Mouse (Mus musculus): Measurements from ENCODE around the gene Snrk. TPM values are rescaled to one million over a fixed set of nuclear protein-coding genes. Genes with fewer than 3 reads are reported as not detected.

Snrk gene
- polyA plus RNA-seq, 1 experiment from 2014 or later: 34.1 TPM

DNA sequence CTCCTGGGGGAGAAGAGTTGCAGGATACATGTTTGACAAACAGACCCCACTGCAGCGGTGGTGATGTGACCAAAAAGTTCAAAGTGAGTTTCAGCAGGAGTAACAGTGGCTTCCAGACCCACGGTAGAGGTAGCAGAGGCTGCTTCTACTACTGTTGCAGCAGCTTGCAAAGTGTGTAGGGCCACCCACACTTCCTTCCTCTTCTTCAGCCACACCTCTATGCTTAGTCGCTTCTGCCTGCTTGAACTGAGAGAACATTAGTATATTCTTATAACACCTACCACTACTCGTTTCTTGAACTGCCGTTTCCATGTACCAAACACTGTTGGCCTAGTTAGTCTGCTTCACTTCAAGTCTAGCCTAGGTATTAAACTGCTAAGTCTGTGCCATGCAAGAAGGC is 11.6 kb downstream of the Snrk start:
- Histone ChIP-seq H3K4me1 (replicated peaks; ENCODE audit: control insufficient read depth, insufficient read depth, low read length) (peaks cover 11% of the 10 kb centered on the region), H3K4me3 (ENCODE audit: low read depth, low read length) (no peak overlapping the region)
- WGBS: 30% methylated on average over 5 of the region's 5 CpGs

DNA sequence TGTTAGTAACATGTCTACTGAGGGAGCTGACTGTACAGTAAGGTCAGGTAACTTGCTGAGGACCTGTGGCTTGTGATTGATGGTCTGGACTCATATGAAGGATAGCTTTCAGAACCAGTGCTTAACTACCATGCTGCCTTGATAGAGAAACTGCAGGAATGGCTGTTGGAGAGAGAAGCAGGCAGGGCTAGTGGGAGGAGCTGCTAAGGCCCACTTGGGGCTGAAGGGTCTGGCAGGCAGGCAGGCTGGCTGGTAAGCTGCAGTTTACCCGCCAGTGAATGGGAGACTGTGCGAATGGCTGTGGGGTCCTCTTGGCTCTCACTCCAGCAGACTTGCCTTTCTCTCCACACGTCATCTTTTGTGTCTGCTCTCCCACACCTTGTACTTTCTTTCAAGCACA is 13.6 kb downstream of the Snrk start:
- ATAC-seq (replicated peaks; ENCODE audit: low FRiP score) (no peak), DNase-seq (ENCODE audit: low spot score) (peak; percentile 30)
- Histone ChIP-seq H3K27ac (ENCODE audit: low read depth, low read length) (no peak overlapping the region), H3K4me2 (no peak overlapping the region), H3K27me3 (replicated peaks; ENCODE audit: control insufficient read depth, insufficient read depth, low read length) (no peaks in the 10 kb centered on the region), H3K9ac (ENCODE audit: low read depth, low read length) (no peak overlapping the region), H3K4me3 (ENCODE audit: low read depth, low read length) (no peak overlapping the region), H3K4me1 (replicated peaks; ENCODE audit: control insufficient read depth, insufficient read depth, low read length) (peaks cover 16% of the 10 kb centered on the region), H3K36me3 (ENCODE audit: control insufficient read depth, insufficient read depth, low read length) (no peaks in the 10 kb centered on the region), H3K9me3 (ENCODE audit: control insufficient read depth, low read length) (no peaks in the 10 kb centered on the region)
- 54% methylated on average over 3 of the region's 3 CpGs for WGBS

More for the DNA sequence above, 11.6 kb downstream of the Snrk start:
- ATAC-seq (replicated peaks; ENCODE audit: low FRiP score) (no peak), DNase-seq (ENCODE audit: low spot score) (peak; percentile 16)
- Histone ChIP-seq H3K4me2 (no peak overlapping the region), H3K27ac (ENCODE audit: low read depth, low read length) (no peak overlapping the region), H3K9ac (ENCODE audit: low read depth, low read length) (no peak overlapping the region), H3K27me3 (replicated peaks; ENCODE audit: control insufficient read depth, insufficient read depth, low read length) (no peaks in the 10 kb centered on the region), H3K36me3 (ENCODE audit: control insufficient read depth, insufficient read depth, low read length) (no peaks in the 10 kb centered on the region), H3K9me3 (ENCODE audit: control insufficient read depth, low read length) (no peaks in the 10 kb centered on the region)

DNA sequence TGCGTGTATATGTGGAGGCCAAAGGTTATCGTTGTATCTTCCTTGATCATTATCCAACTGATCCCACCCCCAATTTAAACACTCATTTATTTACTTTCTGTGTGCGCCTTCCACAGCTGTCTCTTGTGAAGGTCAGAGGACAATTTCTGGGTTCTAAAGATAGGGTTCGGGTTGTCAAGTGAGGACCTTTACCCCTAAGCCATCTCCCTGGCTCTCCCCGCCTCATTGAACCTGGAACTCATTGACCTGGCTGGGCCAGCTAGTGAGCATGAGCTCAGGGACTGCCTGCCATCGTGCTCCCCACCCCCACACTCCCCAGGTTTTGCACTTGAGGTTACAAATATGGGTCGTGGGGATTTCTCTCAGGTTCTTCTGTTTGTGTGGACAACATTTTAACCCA is 15.1 kb downstream of the Snrk start:
- Histone ChIP-seq H3K9me3 (ENCODE audit: control insufficient read depth, low read length) (no peaks in the 10 kb centered on the region), H3K4me3 (ENCODE audit: low read depth, low read length) (no peak overlapping the region), H3K27me3 (replicated peaks; ENCODE audit: control insufficient read depth, insufficient read depth, low read length) (no peaks in the 10 kb centered on the region), H3K9ac (ENCODE audit: low read depth, low read length) (no peak overlapping the region), H3K36me3 (ENCODE audit: control insufficient read depth, insufficient read depth, low read length) (no peaks in the 10 kb centered on the region), H3K4me1 (replicated peaks; ENCODE audit: control insufficient read depth, insufficient read depth, low read length) (peaks cover 12% of the 10 kb centered on the region), H3K4me2 (no peak overlapping the region), H3K27ac (ENCODE audit: low read depth, low read length) (no peak overlapping the region)
- DNase-seq (ENCODE audit: low spot score) (peak; percentile 30), ATAC-seq (replicated peaks; ENCODE audit: low FRiP score) (no peak)
- 69% methylated on average over 7 of the region's 7 CpGs for WGBS

DNA sequence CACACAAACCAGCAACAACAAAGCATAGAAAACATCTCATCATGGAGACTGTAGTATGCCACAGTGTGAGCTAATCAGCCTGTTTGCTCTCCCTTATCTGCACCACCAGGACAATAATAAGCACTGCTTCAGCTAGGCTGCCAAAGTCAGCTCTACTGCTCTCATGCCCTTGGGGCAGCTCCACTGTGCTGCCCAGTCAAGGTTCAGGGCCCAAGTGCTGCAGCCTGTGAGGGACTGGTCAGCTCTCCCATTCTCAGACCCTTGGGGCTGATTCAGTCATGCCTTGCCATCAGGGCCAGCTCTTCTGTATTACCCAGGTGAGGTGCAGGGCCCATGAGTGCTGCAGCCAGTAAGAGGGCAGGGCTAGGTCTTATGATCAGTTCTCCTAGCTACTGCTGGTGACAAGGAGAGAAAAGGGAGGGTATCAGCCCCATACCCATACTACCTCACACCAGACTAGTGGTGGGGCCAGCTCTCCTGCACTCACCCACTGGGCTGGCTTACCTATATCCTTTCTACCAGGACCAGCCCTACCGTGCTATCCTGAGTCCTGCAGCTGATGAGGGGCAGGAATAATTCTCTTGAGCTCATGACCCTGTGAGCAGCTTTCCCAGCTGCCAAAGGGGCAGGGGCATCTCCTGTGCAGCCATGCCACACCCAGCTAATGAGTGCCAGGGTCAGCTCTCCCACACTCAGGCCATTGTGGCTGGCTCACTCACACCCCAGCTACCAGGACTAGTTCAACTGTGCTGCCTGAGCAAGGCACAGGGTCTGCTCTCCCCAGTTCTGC is 18.2 kb downstream of the Snrk start:
- Histone ChIP-seq H3K36me3 (ENCODE audit: control insufficient read depth, insufficient read depth, low read length) (0 out of 2 replicates have a peak, but pooled peaks cover 2% of the 10 kb centered on the region), H3K27ac (ENCODE audit: low read depth, low read length) (no peak overlapping the region), H3K9me3 (ENCODE audit: control insufficient read depth, low read length) (no peaks in the 10 kb centered on the region), H3K4me3 (ENCODE audit: low read depth, low read length) (no peak overlapping the region), H3K4me2 (no peak overlapping the region), H3K27me3 (replicated peaks; ENCODE audit: control insufficient read depth, insufficient read depth, low read length) (no peaks in the 10 kb centered on the region), H3K4me1 (replicated peaks; ENCODE audit: control insufficient read depth, insufficient read depth, low read length) (peaks cover 6% of the 10 kb centered on the region), H3K9ac (ENCODE audit: low read depth, low read length) (no peak overlapping the region)
- DNase-seq (ENCODE audit: low spot score) (peak; percentile 28), ATAC-seq (replicated peaks; ENCODE audit: low FRiP score) (peak; percentile 42; the same call in 1 of the 2 replicates)
- 71% methylated on average over 1 of the region's 1 CpGs for WGBS

DNA sequence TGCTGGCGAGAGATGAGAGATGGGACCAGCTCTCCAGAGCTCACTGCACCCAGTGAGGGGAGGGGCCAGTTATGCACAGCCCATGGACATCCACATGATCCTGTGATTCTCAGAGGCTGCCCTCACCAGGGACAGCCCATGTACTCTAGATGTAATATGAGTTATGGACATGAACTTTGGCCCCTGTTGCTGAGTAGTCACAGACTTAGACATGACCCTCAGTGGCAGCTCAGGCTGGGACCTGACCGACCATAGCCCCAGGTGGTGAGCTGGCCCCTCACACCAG is 18.8 kb downstream of the Snrk start:
- Histone ChIP-seq H3K9ac (ENCODE audit: low read depth, low read length) (no peak overlapping the region), H3K4me1 (replicated peaks; ENCODE audit: control insufficient read depth, insufficient read depth, low read length) (peaks cover 4% of the 10 kb centered on the region), H3K9me3 (ENCODE audit: control insufficient read depth, low read length) (no peaks in the 10 kb centered on the region), H3K4me2 (no peak overlapping the region), H3K36me3 (ENCODE audit: control insufficient read depth, insufficient read depth, low read length) (0 out of 2 replicates have a peak, but pooled peaks cover 2% of the 10 kb centered on the region), H3K27me3 (replicated peaks; ENCODE audit: control insufficient read depth, insufficient read depth, low read length) (no peaks in the 10 kb centered on the region), H3K27ac (ENCODE audit: low read depth, low read length) (no peak overlapping the region), H3K4me3 (ENCODE audit: low read depth, low read length) (no peak overlapping the region)
- 69% methylated on average over 2 of the region's 2 CpGs for WGBS
- DNase-seq (ENCODE audit: low spot score) (no peak), ATAC-seq (replicated peaks; ENCODE audit: low FRiP score) (no peak)

DNA sequence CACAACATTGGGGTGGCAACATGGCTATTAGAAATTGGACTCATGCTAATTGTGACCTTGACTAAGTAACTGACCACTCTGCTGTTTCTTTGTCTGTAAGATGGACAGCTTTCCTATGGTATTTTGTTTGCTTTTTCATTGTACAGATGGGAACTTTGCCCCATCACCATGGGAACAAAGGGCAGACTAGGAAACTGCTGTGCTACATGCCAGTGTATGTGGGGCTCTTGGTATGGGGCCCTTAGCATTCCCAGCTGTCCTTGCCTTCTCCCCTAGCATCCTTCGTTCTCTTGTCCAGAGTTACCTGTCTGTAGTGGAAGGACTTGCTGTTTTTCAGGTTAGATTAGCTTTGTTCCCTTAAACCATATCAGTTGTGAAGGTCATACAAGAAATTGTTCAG is 20.9 kb downstream of the Snrk start:
- Histone ChIP-seq H3K4me3 (ENCODE audit: low read depth, low read length) (no peak overlapping the region), H3K27me3 (replicated peaks; ENCODE audit: control insufficient read depth, insufficient read depth, low read length) (no peaks in the 10 kb centered on the region), H3K4me2 (no peak overlapping the region), H3K9me3 (ENCODE audit: control insufficient read depth, low read length) (no peaks in the 10 kb centered on the region), H3K9ac (ENCODE audit: low read depth, low read length) (no peak overlapping the region), H3K4me1 (replicated peaks; ENCODE audit: control insufficient read depth, insufficient read depth, low read length) (peaks cover 6% of the 10 kb centered on the region), H3K27ac (ENCODE audit: low read depth, low read length) (no peak overlapping the region), H3K36me3 (ENCODE audit: control insufficient read depth, insufficient read depth, low read length) (peaks cover 2% of the 10 kb centered on the region; the same call in 1 of the 2 replicates)
- DNase-seq (ENCODE audit: low spot score) (no peak), ATAC-seq (replicated peaks; ENCODE audit: low FRiP score) (no peak)
- WGBS: 77% methylated on average over 1 of the region's 1 CpGs

DNA sequence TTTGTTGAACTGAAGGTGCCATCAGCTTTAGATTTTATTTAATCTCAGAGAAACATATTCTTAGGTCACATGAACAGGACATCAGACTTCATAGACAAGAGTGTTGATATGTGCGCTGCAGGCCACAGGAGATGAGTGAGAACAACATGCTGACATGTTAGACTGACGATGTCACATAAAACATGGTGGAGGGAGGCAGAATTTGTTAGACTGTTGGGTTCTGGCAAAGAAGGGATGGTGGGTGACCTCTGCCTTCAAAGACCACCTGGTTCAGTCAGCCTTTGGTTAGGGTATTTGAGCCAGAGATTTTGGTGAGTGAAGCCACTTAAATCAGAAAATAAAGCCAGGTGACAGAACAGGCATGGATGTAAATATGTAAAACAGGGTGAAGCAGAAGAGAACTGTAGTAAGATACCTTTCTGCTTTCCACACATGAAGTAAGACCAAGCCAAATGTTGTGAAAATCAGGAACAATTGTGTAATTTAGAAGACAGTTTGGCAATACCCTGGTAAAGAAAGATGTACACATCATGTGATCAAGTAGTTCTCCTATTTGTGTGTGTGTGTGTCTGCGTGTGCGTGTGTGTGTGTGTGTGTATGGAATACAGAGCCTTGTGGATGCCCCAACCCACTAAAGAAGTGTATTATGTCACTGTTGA is 21.4 kb downstream of the Snrk start:
- Histone ChIP-seq H3K4me3 (ENCODE audit: low read depth, low read length) (no peak overlapping the region), H3K4me2 (no peak overlapping the region), H3K4me1 (replicated peaks; ENCODE audit: control insufficient read depth, insufficient read depth, low read length) (peaks cover 8% of the 10 kb centered on the region), H3K27me3 (replicated peaks; ENCODE audit: control insufficient read depth, insufficient read depth, low read length) (no peaks in the 10 kb centered on the region), H3K9me3 (ENCODE audit: control insufficient read depth, low read length) (no peaks in the 10 kb centered on the region), H3K9ac (ENCODE audit: low read depth, low read length) (no peak overlapping the region), H3K27ac (ENCODE audit: low read depth, low read length) (no peak overlapping the region), H3K36me3 (ENCODE audit: control insufficient read depth, insufficient read depth, low read length) (peaks cover 2% of the 10 kb centered on the region; the same call in 1 of the 2 replicates)
- no peak for ATAC-seq (replicated peaks; ENCODE audit: low FRiP score)
- DNase-seq (ENCODE audit: low spot score): no peak
- WGBS: 89% methylated on average over 4 of the region's 4 CpGs

DNA sequence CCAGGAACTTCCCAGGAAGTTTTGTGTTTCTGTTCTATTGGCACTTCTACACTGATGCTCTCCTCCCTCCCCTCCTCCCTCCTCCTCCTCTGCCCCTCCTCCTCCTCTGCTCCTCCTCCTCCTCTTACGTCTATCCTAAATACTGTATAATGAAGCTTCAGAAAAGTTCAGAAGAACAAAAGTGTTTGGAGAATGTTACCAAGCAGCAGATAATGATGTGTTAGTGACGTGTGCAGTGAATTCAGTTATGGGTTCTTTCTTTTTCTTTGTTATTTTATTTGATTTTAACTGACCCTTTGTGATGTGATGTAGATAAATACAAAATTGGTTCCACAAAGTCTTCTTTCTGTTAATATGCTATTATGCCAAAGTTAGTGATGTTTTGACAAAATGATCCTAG is 22.2 kb downstream of the Snrk start:
- H3K36me3 ChIP-seq (ENCODE audit: control insufficient read depth, insufficient read depth, low read length): peaks cover 7% of the 10 kb centered on the region
- no peak for ATAC-seq (replicated peaks; ENCODE audit: low FRiP score)
- no peak overlapping the region for H3K4me2 ChIP-seq

DNA sequence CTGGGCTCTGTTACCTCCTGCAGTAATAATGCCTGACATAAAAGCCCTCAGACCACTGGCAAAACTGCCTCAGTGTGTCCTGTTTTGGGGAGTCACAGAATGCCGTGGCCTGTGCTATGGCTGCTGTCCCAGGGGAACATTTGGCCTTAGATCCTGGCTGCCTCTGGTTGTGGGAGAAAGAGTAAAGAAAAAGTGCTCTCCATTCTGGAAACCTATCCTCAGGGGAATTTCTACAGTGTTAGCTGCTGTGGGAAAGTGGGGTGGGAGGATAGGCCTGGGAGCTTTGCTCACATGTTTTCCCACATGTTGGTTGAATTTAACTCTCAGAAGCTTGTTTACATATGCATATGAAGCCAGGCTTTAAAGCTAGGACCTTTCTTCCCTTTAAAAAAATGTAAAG is 26.2 kb downstream of the Snrk start:
- 90% methylated on average over 1 of the region's 1 CpGs for WGBS
- H3K9me3 ChIP-seq (ENCODE audit: control insufficient read depth, low read length): peaks cover 3% of the 10 kb centered on the region; the same call in 1 of the 2 replicates
- H3K27me3 ChIP-seq (replicated peaks; ENCODE audit: control insufficient read depth, insufficient read depth, low read length): no peaks in the 10 kb centered on the region
- H3K4me3 ChIP-seq (ENCODE audit: low read depth, low read length): no peak overlapping the region
- DNase-seq (ENCODE audit: low spot score) (no peak), ATAC-seq (replicated peaks; ENCODE audit: low FRiP score) (no peak)
- H3K4me1 ChIP-seq (replicated peaks; ENCODE audit: control insufficient read depth, insufficient read depth, low read length): peaks cover 9% of the 10 kb centered on the region
- H3K36me3 ChIP-seq (ENCODE audit: control insufficient read depth, insufficient read depth, low read length): peaks cover 10% of the 10 kb centered on the region
- no peak overlapping the region for H3K4me2 ChIP-seq
- H3K27ac ChIP-seq (ENCODE audit: low read depth, low read length): 0 out of 2 replicates have a peak overlapping the region, but pooled peaks have one; percentile 25
- no peak overlapping the region for H3K9ac ChIP-seq (ENCODE audit: low read depth, low read length)

More for the DNA sequence above, 22.2 kb downstream of the Snrk start:
- no peaks in the 10 kb centered on the region for H3K9me3 ChIP-seq (ENCODE audit: control insufficient read depth, low read length)
- no peak overlapping the region for H3K27ac ChIP-seq (ENCODE audit: low read depth, low read length)
- H3K4me1 ChIP-seq (replicated peaks; ENCODE audit: control insufficient read depth, insufficient read depth, low read length): peaks cover 8% of the 10 kb centered on the region
- no peak for DNase-seq (ENCODE audit: low spot score)
- H3K4me3 ChIP-seq (ENCODE audit: low read depth, low read length): no peak overlapping the region
- no peak overlapping the region for H3K9ac ChIP-seq (ENCODE audit: low read depth, low read length)
- WGBS: 71% methylated on average over 2 of the region's 2 CpGs
- no peaks in the 10 kb centered on the region for H3K27me3 ChIP-seq (replicated peaks; ENCODE audit: control insufficient read depth, insufficient read depth, low read length)

All from liver, embryonic 11.5 days (tissue).